Mouse (Mus musculus): Measurements from ENCODE around the gene Epgn.

GRCm38 (mm10) chr5:91072340-91072739, 45.1 kb downstream of the Epgn start:
- TF ChIP-seq CTCF (IDR thresholded peaks at IDR 0.05; ENCODE audit: extremely low read depth, insufficient read length, insufficient replicate concordance, low read depth, low read length) (no peak), POLR2A (IDR thresholded peaks at IDR 0.05; ENCODE audit: low read depth, low read length) (no peak)
